Mouse (Mus musculus): ENCODE results near the gene Dhx34.

Gene Dhx34

GRCm38 (mm10) chr7:16162036-16162435 lies 59.8 kb downstream of the Dhx34 start:
- no peak for DNase-seq (ENCODE audit: low spot score)

DNA sequence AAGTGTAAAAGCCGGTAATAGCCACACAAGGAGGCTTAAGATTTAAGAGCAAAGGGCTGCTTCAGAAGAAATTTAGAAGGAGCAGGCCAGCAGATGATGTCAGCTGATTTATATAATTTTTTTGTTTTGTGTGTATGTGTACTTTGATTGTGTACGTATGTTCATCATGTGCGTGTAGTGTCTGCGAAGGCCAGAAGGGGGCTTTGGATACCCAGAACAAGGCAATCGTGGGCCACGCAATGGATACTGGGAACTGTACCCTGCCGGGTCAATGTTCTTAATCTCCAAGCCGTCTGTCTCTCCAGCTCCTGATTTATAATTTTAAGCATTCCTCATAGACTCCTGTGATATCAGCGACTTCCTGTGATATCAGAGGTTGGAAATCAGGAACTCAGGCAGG lies 60.5 kb downstream of the Dhx34 start:
- no peak for DNase-seq (ENCODE audit: low spot score)

DNA sequence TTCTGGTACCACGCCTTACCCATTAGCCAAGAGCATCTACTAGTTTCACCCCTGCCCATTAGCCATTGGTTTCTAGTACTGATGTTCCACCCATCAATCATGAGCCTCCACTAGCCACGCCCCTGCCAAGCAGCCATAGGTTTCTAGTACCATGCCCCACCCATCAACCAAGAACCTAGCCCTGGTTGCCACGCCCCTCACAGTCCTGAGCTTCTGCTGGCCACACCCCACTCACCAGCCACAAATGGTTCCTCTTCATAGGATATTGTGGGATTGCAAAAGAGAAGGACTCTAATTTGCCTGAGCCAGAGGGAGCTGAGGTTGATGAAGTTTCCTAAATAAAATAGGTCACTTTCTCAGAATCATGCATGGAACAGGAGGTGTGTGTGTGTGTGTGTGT lies 61.1 kb downstream of the Dhx34 start:
- peak; percentile 29 for DNase-seq (ENCODE audit: low spot score)

DNA sequence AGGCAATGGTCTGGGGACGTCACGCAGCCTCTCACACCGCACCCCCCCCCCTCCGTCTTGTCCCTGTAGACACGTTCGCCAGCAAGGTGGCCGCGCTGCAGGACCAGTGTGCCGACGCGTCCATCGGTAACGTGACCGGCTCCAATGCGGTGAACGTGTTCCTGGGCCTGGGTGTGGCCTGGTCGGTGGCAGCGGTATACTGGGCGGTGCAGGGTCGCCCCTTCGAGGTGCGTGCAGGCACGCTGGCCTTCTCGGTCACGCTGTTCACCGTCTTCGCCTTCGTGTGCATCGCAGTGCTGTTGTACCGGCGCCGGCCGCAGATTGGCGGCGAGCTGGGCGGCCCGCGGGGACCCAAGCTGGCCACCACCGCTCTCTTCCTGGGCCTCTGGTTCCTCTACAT lies 63.1 kb downstream of the Dhx34 start:
- DNase-seq (ENCODE audit: low spot score), result no peak

GRCm38 (mm10) chr7:16156105-16156714 lies 65.6 kb downstream of the Dhx34 start:
- DNase-seq (ENCODE audit: low spot score), result no peak

DNA sequence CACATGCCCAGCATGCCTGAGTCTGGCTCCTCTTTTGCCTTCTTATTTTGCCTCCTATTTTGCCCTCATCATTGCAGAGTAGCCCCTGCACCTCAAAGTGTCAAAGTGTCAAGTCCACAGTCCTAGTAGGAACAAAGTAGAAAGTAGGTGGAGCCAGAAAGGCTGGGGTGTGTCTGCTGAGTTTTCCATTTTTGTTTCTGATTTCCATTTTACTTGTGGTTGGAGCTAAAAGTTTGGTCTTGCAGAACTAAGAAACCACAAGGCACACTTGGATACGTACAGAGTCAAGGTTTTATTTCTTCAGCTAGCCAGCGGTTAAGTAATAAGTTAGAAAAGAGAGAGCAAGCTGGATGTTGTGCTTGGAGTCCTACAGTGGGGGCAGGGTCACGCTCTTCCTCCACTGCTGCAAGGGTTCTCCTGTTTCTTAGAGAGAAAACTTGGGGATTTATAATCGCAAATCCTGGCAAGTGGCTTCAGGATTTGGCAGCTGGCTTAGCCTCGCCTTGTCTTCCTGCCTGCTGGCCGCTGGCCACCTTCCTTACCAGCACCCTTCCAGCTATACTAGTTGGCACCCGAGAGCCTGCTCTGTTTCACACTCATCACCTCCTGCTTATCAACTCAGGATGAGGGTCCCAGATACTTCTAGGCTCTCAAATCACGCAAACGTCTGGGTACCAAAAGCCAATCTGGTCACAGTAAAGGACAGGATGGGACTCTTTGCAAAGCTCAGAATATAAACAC lies 66.5 kb downstream of the Dhx34 start:
- DNase-seq (ENCODE audit: low spot score), result no peak

- peak; percentile 33 for DNase-seq (ENCODE audit: low spot score)
Observed at GRCm38 (mm10) chr7:16153522-16153921, 68.3 kb downstream of the Dhx34 start.

DNA sequence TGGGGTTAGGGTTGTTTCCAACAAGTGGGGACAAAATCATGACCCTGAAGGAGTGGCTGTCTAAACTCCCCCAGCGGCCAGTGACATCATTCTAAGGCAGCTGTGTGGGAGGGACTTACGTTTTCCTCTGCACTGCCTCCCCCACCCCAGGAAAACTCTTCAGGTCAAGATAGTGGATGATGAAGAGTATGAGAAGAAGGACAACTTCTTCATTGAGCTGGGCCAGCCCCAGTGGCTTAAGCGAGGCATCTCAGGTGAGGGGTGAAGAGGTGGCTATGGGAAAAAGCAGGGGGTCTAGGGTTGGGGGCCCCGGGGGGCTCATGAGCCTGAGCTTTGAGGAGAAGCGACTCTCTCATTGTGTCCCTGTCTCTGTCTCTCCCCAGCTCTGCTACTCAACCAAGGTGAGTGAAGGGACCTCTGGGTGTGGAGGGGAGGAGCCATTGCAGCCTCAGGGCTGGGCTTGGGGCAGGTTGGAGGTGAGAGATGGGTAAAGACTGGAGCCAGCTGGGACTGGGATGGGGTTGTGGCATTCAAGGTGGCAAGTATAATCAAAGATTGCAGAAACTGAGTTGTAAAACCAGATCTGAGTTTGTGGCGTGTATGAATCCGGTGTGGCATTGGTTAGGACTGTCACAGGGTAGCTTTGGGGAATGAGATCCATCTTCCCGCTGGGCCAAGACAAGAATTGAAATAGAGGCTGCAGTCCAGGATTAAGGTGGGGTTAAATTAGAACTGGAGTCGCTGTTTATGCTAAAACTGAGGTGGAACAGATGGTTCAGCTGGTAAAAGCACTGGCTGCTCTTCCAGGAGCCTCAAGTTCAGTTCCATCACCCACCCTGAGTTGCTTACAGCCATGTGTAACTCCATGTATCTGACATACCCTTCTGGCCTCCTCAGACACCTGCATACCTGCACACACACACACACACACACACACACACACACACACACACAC lies 71.4 kb downstream of the Dhx34 start:
- DNase-seq (ENCODE audit: low spot score), result no peak

DNA sequence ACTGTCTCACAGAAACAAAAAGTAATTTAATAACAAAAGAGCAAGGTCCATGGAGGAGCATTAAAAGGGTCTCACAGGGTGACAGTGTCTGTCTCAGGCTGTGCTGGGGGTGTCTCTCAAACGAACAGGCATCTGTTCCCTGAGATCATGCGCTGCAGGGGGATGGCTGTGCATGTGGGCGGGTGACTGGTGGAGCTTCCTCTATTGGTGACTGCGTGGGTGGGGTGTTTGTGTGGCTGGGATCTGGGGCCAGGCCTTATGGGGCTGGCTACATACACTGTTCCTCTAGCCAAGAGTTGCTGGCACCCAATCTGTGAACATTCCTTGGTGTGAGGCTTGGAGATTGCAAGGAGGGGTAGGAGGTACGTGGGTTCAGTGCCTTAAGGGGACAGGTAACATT lies 72.6 kb downstream of the Dhx34 start:
- no peak for DNase-seq (ENCODE audit: low spot score)

DNA sequence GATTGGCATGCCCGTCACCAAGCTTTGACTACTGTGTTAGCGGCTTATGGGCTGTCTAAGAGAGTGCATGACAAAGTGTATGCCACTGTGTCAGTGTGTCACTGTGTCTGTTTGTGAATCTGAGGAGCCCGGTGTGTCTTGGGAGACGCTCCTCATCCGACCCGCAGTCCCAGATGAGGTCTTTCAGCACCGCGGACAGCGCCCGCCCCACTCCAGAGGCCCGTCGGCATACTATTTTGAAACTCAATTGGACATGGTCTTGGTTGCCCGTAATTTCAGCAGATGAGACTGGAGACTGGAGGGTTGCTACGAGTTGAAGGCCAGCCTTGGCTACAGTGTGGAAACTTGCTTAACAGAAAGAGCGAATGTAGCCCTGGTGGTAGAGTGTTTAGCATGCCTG lies 74.2 kb downstream of the Dhx34 start:
- peak; percentile 39 for DNase-seq (ENCODE audit: low spot score)

All from c-Kit-positive CD71-positive TER-119-positive erythroid progenitor cells, embryonic 14.5 days (primary cell).